Mouse (Mus musculus) frontal cortex, postnatal 10 days (tissue): ENCODE results near the gene Xiap.

Source experiments
- DNase-seq, 2 experiments: peaks; one replicate each; pipeline ENCODE4 v3.0.0; 2022; ENCODE audit warnings: low spot score in 2 of 2, mixed read lengths in 1 of 2

Xiap gene

GRCm38 (mm10) chrX:42087731-42088130 is 28.3 kb downstream of the Xiap start:
- DNase-seq: no peak

GRCm38 (mm10) chrX:42088136-42088535 is 28.7 kb downstream of the Xiap start:
- no peak for DNase-seq

- DNase-seq: no peak
Measured at GRCm38 (mm10) chrX:42107137-42107536, 47.7 kb downstream of the Xiap start.

GRCm38 (mm10) chrX:42110585-42110984 is 51.1 kb downstream of the Xiap start:
- no peak for DNase-seq

DNA sequence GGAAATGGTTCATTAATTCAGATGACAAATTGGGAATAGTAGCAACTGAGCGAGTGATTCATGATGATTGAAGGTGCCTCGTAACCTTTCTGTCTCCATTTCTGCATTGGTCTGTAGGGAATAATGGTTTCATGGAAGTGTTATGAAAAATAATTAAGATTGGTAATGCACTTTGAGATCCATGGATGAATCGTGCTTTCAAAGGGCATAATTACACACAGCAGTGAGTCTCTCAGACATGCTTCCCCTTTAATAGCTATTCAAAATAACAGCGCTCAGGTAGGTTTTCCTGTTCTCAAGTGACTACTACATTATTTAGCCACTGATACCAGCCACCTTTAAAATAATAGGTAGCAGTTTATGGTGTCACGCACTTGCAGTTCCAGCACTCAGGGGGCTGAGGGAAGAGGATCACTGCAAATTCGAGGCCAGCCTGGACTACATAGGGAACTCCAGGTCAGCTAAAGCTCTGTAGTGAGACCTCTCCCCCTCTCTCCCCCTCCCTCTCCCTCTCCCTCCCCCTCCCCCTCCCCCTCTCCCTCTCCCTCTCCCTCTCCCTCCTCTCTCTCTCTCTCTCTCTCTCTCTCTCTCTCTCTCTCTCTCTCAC is 60.1 kb downstream of the Xiap start:
- no peak for DNase-seq

DNA sequence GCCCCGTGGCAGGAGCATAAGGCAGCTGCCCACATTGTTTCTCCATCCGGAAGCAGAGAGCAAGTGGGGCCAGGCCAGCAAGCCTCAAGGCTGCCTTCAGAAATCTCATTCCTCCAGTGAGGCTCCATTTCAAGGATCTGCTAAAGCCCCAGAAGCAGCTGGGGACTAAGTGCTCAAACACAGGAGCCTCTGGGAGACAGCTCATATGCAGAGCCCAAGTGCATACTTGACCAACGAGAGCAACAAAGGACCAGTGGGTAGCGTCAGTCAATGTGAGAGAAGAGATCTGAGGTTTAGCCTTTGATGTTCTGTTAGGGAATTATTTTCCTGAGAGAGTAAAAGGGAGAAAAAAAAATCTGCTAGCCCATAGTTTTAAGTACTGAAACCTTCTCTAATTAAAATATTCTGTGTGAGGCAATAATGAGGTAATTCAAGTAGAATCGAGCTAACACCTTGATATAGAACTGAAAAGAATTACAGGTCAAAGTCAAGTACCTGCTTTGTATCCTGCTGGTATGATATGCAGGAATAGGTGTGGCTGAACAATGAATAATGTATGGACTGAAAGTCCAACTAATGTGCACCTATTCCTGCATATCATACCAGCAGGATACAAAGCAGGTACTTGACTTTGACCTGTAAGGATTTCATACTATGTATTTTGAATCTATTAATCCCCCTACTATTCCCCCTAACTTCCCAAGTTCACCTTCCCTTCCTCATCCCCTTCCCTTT is 65.7 kb downstream of the Xiap start:
- DNase-seq: no peak

- DNase-seq: no peak
Measured at GRCm38 (mm10) chrX:42139882-42140281, 80.4 kb downstream of the Xiap start.

GRCm38 (mm10) chrX:42142620-42143019 is 83.1 kb downstream of the Xiap start:
- DNase-seq: no peak

GRCm38 (mm10) chrX:42143991-42144390 is 84.5 kb downstream of the Xiap start:
- no peak for DNase-seq

DNA sequence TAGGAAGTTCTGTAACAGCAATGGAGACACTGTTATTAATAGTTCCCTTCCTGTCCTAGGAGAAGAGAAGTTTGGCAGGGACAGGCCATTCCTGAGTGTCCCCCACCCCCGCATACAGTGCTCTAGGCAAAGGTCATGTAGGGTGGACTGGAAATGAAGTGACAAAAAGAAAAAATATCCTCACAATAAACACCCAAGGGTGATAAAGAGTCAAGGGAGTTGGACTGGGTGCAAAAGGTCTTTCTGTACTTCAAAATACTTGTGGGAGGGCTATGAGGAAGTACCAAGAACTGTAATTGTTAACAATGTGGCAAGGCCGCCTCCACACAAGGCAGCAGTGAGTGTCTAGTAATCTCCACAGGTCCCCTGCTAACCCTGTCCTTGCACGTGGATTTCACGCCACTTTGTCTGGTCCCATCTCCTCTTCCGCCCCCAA is 88.6 kb downstream of the Xiap start:
- peak in 1 of 2 experiments; percentile 5 for DNase-seq

- peak; percentile 67 to 84 for DNase-seq
Measured at GRCm38 (mm10) chrX:42148788-42149556, 89.5 kb downstream of the Xiap start, which contains the start of gene Stag2. Gene Stag2 (plus strand): TSS chrX:42149317.

DNA sequence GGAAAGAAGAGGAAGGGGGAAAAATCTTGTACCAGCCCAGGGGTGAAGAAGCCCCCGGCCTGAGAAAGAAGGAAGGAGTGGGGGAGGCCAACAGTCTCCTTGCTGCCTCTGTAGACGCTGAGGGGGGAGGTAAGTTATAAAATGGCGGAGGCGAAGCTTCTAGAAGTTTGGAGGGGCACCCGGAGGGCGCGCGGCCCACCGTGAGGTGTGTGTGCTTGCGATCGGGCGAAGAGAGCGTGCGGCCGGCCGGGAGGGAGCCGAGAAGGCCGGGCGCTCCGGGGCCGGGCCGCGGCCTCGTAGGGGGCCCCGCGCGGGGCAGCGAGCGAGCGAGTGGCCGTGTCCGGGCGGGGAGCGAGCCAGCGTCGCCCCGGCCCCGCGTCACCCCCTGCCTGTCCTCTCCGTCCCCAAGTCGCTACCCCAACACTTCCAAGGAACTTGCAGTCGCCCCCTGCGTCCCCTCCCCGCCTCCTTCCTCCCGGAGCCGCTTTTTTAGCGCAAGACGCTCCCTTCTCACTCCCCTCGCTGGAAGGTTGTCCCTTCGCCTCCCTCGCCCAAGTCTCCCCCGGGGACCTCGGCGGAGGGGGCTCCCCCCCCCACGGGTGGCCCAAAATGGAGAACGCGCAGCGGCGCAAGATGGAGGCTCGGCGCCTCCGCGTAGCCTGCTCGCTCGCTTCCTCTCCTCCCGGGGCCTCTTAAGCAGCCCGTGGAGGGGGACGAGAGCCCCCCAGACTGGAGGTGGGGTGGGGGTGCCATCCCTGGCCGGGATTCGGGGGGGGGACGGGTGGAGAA is 90.3 kb downstream of the Xiap start:
- peak; percentile 26 to 27 for DNase-seq

- peak; percentile 75 to 82 for DNase-seq
Measured at GRCm38 (mm10) chrX:42150346-42151023, 91.0 kb downstream of the Xiap start.

DNA sequence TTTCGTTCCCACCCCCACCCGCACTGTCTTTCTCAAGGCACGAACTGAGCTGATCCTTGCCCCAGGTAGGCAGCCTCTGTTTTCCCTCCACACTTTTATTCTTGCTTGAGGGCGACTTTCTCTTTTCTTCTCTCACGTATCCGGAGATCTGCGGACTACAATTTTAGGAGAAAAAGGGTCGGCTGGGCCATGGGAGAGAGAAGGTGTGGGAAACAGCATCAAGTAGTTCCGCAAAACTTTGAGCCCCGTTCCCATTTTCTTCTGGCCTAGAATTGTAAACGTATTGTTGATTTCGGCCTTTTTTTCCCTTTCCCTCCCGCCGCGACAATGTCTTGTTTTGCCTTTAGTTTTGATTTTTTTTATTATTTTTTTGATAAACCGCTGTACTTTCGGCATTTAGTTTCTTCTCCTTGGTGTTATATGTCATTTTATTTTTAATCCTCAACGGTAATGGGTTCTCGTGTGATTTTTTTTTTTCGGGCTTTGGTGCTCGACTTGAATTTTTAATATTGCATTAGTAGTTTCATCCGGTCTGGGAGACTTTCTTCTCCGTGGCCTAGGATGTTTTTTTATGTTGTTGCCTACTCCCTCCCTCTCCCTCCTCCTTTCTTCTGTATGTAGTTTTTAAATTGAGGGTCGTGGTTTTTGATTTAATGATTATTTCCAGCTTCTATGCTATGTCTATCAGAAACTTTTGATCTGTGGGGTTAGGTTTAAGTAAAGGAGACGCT is 91.7 kb downstream of the Xiap start:
- peak in 1 of 2 experiments; percentile 9 for DNase-seq

- peak; percentile 61 to 64 for DNase-seq
Measured at GRCm38 (mm10) chrX:42151903-42152369, 92.5 kb downstream of the Xiap start.

DNA sequence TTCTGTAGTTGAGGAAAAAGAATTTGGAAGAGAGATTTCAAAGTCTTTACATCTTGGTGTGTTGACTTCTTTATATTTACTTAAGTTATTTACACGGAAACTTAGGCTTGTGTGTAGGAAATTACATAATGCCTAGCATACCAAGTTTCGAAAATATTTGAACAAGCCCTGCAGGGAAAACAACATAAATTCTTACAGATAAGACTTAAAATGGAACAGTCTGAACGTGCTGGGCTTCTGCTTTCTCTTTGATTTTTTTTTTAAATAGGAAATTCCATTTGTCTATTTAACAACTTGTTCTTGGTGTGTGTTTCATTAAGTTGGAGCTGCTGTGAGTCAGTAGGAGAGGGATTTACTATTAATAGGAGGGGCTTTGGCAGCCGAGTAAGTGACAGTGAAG is 93.6 kb downstream of the Xiap start:
- no peak for DNase-seq
